Mouse (Mus musculus): ENCODE results near the gene Ppp1r12c. TPM values are rescaled to one million over a fixed set of nuclear protein-coding genes. Genes with fewer than 3 reads are reported as not detected.
A peak's percentile ranks its signal among the peaks of the same experiment; 100 is the strongest.

The Ppp1r12c gene
- polyA plus RNA-seq, 1 experiment: 58.0 TPM

DNA sequence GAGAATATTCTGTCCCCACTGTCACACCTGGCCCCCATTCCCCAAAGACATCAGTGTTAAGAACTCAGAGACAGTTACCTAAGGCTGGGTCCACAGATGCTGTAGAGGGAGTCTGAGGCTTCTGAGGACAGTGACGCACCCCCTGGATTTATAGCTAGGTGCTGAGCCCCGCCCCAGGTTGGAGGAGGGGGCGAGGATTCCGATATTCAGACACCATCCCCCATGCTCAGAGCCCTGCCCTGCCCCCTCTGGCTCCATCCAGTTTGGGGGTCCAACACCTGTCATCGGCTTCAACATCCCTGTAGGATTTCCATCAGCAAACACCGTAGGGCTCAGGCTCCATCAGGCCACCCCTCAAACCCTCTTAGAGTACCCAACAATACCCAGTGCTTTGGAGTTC, 14.4 kb upstream of the Ppp1r12c start:
- no peaks in the 10 kb centered on the region for H3K4me1 ChIP-seq (ENCODE audit: control insufficient read depth, insufficient read depth, insufficient read length, low read length)
- H3K27ac ChIP-seq (ENCODE audit: insufficient read depth, low read depth, low read length): no peak overlapping the region
- H3K4me3 ChIP-seq (ENCODE audit: low read depth, low read length): no peak overlapping the region
- 65% methylated on average over 6 of the region's 6 CpGs for WGBS
- no peaks in the 10 kb centered on the region; the same call in 1 of the 2 replicates for H3K27me3 ChIP-seq (ENCODE audit: control insufficient read depth, insufficient read depth, low read length)
- H3K36me3 ChIP-seq (ENCODE audit: control insufficient read depth, insufficient read depth, low read length): no peaks in the 10 kb centered on the region
- TF ChIP-seq POLR2A (IDR thresholded peaks at IDR 0.05; ENCODE audit: low read depth, low read length) (no peak), CTCF (IDR thresholded peaks at IDR 0.05; ENCODE audit: extremely low read depth, insufficient read length, insufficient replicate concordance, low read depth, low read length) (no peak)

GRCm38 (mm10) chr7:4513829-4514712, 12.6 kb upstream of the Ppp1r12c start:
- TF ChIP-seq POLR2A (IDR thresholded peaks at IDR 0.05; ENCODE audit: low read depth, low read length) (no peak), CTCF (IDR thresholded peaks at IDR 0.05; ENCODE audit: extremely low read depth, insufficient read length, insufficient replicate concordance, low read depth, low read length) (no peak)
- Histone ChIP-seq H3K4me3 (ENCODE audit: low read depth, low read length) (no peak overlapping the region), H3K27me3 (ENCODE audit: control insufficient read depth, insufficient read depth, low read length) (no peaks in the 10 kb centered on the region), H3K36me3 (ENCODE audit: control insufficient read depth, insufficient read depth, low read length) (no peaks in the 10 kb centered on the region), H3K27ac (ENCODE audit: insufficient read depth, low read depth, low read length) (no peak overlapping the region), H3K4me1 (ENCODE audit: control insufficient read depth, insufficient read depth, insufficient read length, low read length) (peaks cover 2% of the 10 kb centered on the region)
- WGBS: 74% methylated on average over 6 of the region's 6 CpGs

GRCm38 (mm10) chr7:4513236-4513635, 11.8 kb upstream of the Ppp1r12c start:
- peaks cover 2% of the 10 kb centered on the region for H3K4me1 ChIP-seq (ENCODE audit: control insufficient read depth, insufficient read depth, insufficient read length, low read length)
- TF ChIP-seq CTCF (IDR thresholded peaks at IDR 0.05; ENCODE audit: extremely low read depth, insufficient read length, insufficient replicate concordance, low read depth, low read length): peak; percentile 93
- TF ChIP-seq POLR2A (IDR thresholded peaks at IDR 0.05; ENCODE audit: low read depth, low read length): no peak
- H3K27ac ChIP-seq (ENCODE audit: insufficient read depth, low read depth, low read length): no peak overlapping the region
- 25% methylated on average over 13 of the region's 13 CpGs for WGBS
- H3K36me3 ChIP-seq (ENCODE audit: control insufficient read depth, insufficient read depth, low read length): no peaks in the 10 kb centered on the region
- H3K27me3 ChIP-seq (ENCODE audit: control insufficient read depth, insufficient read depth, low read length): no peaks in the 10 kb centered on the region
- no peak overlapping the region for H3K4me3 ChIP-seq (ENCODE audit: low read depth, low read length)

GRCm38 (mm10) chr7:4511489-4512224, 10.2 kb upstream of the Ppp1r12c start:
- Histone ChIP-seq H3K36me3 (ENCODE audit: control insufficient read depth, insufficient read depth, low read length) (no peaks in the 10 kb centered on the region), H3K4me1 (ENCODE audit: control insufficient read depth, insufficient read depth, insufficient read length, low read length) (peaks cover 2% of the 10 kb centered on the region), H3K27ac (ENCODE audit: insufficient read depth, low read depth, low read length) (no peak overlapping the region), H3K27me3 (ENCODE audit: control insufficient read depth, insufficient read depth, low read length) (no peaks in the 10 kb centered on the region), H3K4me3 (ENCODE audit: low read depth, low read length) (no peak overlapping the region)
- 63% methylated on average over 8 of the region's 8 CpGs for WGBS
- no peak for TF ChIP-seq POLR2A (IDR thresholded peaks at IDR 0.05; ENCODE audit: low read depth, low read length)
- TF ChIP-seq CTCF (IDR thresholded peaks at IDR 0.05; ENCODE audit: extremely low read depth, insufficient read length, insufficient replicate concordance, low read depth, low read length): no peak

- H3K36me3 ChIP-seq (ENCODE audit: control insufficient read depth, insufficient read depth, low read length): no peaks in the 10 kb centered on the region
- H3K27ac ChIP-seq (ENCODE audit: insufficient read depth, low read depth, low read length): no peak overlapping the region
- H3K27me3 ChIP-seq (ENCODE audit: control insufficient read depth, insufficient read depth, low read length): no peaks in the 10 kb centered on the region
- H3K4me3 ChIP-seq (ENCODE audit: low read depth, low read length): peak overlapping the region; percentile 48
- TF ChIP-seq CTCF (IDR thresholded peaks at IDR 0.05; ENCODE audit: extremely low read depth, insufficient read length, insufficient replicate concordance, low read depth, low read length) (peak; percentile 87), POLR2A (IDR thresholded peaks at IDR 0.05; ENCODE audit: low read depth, low read length) (no peak)
- 21% methylated on average over 24 of the region's 24 CpGs for WGBS
- H3K4me1 ChIP-seq (ENCODE audit: control insufficient read depth, insufficient read depth, insufficient read length, low read length): peaks cover 2% of the 10 kb centered on the region
Observed at GRCm38 (mm10) chr7:4509863-4510608, 8.6 kb upstream of the Ppp1r12c start.

- H3K4me3 ChIP-seq (ENCODE audit: low read depth, low read length): no peak overlapping the region
- WGBS: 90% methylated on average over 8 of the region's 8 CpGs
- TF ChIP-seq CTCF (IDR thresholded peaks at IDR 0.05; ENCODE audit: extremely low read depth, insufficient read length, insufficient replicate concordance, low read depth, low read length): no peak
- TF ChIP-seq POLR2A (IDR thresholded peaks at IDR 0.05; ENCODE audit: low read depth, low read length): no peak
Observed at GRCm38 (mm10) chr7:4508739-4509116, 7.2 kb upstream of the Ppp1r12c start.

More at GRCm38 (mm10) chr7:4508739-4509116, 7.2 kb upstream of the Ppp1r12c start:
- Histone ChIP-seq H3K36me3 (ENCODE audit: control insufficient read depth, insufficient read depth, low read length) (no peaks in the 10 kb centered on the region), H3K27me3 (ENCODE audit: control insufficient read depth, insufficient read depth, low read length) (no peaks in the 10 kb centered on the region), H3K27ac (ENCODE audit: insufficient read depth, low read depth, low read length) (no peak overlapping the region), H3K4me1 (ENCODE audit: control insufficient read depth, insufficient read depth, insufficient read length, low read length) (peaks cover 2% of the 10 kb centered on the region)
